Mouse (Mus musculus) testis, postnatal 10 days (tissue): ENCODE data around the gene Sf1.
A peak's percentile ranks its signal among the peaks of the same experiment; 100 is the strongest.

Experiments
- DNase-seq: peaks from one replicate; pipeline ENCODE4 v3.0.0; 2021; ENCODE audit warnings: low spot score

The Sf1 gene

DNA sequence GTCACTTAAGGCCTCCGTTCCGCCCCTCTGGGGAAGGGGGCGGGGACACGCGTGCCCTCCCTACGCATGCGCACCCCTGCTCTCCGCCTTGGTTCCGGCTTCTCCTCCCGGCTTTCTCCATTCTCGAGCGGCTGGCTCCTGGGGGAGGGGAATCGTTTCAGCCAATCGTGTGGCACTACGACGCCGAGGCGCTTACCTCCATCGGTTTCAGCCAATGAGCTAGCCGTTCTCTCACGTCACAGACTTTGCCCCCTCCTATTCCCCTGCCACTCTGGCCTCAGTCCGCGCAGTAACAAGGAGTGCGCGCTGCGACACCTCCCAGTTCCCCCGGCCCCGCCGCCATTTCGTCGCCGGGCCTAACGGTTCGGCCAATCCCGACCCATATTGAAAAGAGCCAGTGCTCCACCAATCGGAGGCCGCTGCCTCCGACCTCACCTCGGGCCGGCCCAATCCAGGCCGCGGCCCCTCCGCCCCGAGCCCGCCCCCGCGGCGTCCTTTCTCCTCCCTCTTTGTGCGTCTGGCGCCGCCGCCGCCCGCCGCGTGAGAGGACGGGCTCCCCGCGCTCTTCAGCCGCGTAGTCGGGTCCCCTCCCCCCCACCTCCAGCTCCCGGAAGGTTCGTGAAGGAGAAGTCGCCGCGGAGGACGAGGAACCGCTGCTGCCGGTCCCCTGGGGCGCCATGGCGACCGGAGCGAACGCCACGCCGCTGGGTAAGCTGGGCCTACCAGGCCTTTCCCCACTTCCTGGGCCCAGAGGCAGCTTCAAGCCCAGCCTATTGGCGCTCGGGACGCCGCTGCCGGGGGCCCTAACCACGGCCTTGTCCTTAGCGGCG is at the start of gene Sf1:
Gene Sf1 (plus strand): TSS at position 280 of the 830 bp plus-strand sequence.
- peak; percentile 99 for DNase-seq

- no peak for DNase-seq
These were observed 49.7 kb upstream of the Sf1 start for GRCm38 (mm10) chr19:6313796-6314195.

- DNase-seq: no peak
These were observed 49.0 kb upstream of the Sf1 start for GRCm38 (mm10) chr19:6314513-6314912.

DNA sequence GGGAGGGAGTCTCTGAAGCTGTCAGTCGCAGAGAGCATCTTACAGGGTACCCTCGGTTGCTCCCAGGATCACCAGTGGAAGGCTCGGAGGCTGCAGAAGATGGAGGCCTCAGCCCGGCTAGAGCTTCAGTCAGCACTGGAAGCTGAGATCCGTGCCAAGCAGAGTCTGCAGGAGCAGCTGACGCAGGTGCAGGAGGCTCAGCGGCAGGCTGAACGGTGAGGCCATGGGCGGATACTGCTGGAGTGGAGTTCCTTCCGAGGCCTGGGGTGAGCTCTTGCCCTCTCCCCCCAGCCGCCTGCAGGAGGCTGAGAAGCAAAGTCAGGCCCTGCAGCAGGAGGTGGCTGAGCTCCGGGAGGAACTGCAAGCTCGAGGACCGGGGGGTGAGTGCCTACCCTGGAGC is 47.9 kb upstream of the Sf1 start:
- DNase-seq: no peak

- no peak for DNase-seq
These were observed 45.3 kb upstream of the Sf1 start for GRCm38 (mm10) chr19:6318145-6318544.

- no peak for DNase-seq
These were observed 42.1 kb upstream of the Sf1 start for GRCm38 (mm10) chr19:6321358-6321757.

DNA sequence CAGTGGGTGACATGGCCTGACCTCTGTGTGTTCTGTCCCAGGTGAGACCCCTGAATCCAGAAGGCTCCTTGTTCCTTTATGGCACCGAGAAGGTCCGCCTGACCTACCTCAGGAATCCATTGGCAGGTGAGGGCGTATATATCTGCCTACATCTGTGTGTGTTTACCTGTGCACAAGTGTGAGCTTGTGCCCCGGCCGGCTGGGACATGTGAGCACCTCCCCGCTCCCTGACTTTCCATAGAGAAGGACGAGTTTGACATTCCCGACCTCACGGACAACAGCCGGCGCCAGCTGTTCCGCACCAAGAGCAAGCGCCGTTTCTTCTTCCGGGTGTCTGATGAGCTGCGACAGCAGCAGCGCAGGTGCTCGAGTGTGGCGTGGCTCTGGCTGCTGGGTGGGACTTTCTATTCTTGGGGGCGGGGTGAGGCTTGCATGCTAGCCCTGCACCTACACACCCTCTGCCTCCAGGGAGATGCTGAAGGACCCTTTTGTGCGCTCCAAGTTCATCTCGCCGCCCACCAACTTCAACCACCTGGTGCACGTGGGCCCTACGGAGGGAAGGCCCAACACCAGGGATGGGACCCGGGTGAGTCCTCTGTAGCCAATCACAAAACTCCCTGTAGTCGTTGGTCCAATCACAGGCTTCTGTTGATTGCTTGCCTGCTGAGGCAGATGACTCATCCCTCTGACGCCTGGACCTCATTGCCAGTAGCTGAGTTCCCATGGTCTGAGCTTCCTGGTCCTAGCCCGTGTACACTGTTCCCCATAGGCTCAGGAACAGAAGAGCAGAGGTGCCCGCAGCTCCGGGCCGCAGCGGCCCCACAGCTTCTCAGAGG is 41.5 kb upstream of the Sf1 start:
- DNase-seq: no peak

GRCm38 (mm10) chr19:6324751-6325150 is 38.7 kb upstream of the Sf1 start:
- no peak for DNase-seq

DNA sequence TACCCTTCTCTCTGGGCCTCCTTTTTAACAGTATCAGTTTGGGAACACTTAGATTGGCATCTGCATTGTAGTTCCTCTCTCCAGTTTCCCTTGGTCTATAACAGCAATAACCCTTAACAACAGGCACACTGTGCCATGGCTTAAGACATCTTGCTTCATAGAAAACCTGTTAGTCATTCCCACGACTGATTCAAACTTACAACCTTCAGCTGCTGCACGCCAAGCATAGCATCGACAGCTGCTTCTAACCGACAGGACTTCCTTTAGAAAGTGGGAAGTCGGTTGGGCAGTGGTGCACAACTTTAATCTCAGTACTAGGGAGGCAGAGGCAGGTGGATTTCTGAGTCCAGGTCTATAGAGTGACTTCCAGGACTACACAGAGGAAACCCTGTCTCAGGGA is 32.3 kb upstream of the Sf1 start:
- DNase-seq: no peak

GRCm38 (mm10) chr19:6331719-6332516 is 31.6 kb upstream of the Sf1 start:
- peak; percentile 72 for DNase-seq

DNA sequence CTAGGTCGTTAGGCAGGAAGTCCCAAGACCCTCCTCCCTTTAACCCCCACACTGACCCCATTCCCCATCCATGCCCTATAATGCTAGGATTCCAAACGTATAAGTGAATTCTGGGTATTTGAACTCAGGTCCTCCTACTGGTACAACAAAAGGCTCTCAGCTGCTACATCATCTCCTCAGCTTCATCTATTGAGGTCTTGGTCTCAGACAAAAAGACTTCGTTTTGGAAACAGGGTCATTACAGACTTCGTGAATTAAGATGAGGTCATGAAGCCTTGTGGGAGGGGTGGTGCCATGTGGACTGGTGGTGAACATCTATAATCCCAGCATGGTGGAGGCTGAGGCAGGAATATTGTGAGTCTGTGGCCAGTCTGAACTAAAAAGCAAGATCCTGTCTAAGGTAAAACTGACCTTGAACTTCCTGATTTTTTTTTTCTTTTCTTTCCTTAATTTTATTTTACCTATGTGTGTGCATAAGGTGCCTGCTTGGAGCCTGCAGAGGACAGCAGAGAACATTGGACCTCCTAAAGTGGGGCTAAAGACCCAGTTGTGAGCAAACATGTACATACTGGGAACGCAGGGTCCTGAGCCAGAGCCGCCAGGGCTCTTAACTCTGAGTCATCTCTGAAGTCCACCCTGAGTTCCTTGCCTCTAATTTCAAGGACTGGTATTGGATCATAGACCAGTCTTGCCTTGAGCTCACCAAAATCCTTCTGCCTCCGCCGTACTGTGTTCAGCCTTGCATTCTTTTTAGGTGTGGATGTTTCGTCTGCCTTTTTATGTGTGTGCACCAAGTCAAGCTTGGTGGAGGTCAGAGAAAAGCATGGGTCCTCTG is 29.5 kb upstream of the Sf1 start:
- DNase-seq: no peak

GRCm38 (mm10) chr19:6334673-6335457 is 28.6 kb upstream of the Sf1 start, which contains the start of gene Men1:
Gene Men1, plus strand, starts transcription at chr19:6334979.
- peak; percentile 94 for DNase-seq

DNA sequence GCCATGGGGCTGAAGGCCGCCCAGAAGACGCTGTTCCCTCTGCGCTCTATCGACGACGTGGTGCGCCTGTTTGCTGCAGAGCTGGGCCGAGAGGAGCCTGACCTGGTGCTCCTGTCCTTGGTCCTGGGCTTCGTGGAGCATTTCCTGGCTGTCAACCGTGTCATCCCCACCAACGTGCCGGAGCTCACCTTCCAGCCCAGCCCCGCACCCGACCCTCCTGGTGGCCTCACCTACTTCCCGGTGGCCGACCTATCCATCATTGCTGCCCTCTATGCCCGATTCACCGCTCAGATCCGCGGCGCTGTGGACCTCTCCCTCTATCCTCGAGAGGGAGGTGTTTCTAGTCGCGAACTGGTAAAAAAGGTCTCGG is 28.0 kb upstream of the Sf1 start:
- DNase-seq: peak; percentile 65

DNA sequence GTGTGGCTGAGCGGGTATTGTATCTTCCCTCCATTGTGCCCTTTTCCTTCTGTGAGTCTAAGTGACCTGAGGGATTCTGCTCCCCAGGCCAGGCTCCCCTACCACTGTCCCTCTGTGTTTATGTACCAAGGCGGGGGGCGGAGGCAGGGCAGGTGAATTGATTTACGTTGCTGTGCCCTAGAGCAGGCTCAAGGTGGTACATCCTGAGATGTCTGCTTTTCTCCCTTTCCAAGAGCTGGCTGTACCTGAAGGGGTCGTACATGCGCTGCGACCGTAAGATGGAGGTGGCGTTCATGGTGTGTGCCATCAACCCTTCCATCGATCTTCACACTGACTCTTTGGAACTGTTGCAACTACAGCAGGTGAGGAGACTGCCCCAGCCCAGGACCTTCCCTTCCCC is 26.6 kb upstream of the Sf1 start:
- DNase-seq: no peak

GRCm38 (mm10) chr19:6338171-6338570 is 25.3 kb upstream of the Sf1 start:
- no peak for DNase-seq

DNA sequence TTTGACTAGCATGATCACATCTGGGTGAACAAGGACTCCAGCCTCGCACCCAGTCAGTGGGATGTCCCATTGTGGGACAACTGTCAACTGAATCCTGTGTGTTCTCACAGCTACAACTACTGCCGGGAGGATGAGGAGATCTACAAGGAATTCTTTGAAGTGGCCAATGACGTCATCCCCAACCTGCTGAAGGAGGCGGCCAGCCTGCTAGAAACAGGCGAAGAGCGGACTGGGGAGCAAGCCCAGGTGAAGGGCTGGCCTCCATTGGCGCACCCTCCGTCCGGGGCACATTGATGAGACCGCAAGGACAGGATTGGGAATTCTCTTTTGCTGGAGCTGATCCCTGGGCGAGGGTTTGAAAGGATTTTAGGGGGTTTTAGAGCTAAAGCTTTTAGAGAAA is 24.8 kb upstream of the Sf1 start:
- DNase-seq: no peak

DNA sequence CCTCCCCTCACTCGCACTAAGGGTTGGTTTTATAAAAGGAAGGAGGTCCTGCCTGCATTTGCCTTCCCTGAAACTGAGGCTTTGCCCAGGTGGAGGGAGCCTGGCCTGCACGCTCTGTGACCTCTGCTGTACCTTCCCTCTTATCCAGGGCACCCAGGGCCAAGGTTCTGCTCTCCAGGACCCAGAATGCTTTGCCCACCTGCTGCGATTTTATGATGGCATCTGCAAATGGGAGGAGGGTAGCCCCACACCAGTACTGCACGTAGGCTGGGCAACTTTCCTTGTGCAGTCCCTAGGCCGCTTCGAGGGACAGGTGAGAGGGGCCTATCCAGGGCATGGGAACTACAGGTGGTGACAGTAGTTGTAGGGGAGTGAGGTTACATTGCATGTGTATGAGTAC is 24.3 kb upstream of the Sf1 start:
- DNase-seq: no peak

DNA sequence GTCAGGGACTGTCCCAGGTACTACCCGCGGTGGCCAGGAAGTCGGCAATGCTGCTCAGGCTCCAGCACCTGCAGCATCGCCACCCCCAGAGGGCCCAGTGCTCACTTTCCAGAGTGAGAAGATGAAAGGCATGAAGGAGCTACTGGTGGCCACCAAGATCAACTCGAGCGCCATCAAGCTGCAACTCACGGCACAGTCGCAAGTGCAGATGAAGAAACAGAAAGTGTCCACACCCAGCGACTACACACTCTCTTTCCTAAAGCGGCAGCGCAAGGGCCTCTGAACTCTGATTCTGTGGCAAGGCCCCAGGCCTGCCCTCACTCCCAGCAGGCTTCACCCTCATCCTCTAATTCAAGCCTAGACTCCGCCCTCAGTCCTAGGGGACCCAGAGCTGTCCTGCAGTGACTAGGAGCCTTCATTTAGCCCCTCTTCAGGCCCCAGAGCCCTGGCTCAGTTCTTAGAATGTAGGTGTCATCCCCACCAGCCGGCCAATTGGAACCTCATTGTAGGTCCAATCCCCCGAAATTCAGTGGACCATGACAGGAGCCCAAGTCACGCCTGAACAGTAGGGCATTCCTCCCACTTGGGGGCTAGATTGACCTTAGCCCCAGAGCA is 23.5 kb upstream of the Sf1 start:
- DNase-seq: no peak

DNA sequence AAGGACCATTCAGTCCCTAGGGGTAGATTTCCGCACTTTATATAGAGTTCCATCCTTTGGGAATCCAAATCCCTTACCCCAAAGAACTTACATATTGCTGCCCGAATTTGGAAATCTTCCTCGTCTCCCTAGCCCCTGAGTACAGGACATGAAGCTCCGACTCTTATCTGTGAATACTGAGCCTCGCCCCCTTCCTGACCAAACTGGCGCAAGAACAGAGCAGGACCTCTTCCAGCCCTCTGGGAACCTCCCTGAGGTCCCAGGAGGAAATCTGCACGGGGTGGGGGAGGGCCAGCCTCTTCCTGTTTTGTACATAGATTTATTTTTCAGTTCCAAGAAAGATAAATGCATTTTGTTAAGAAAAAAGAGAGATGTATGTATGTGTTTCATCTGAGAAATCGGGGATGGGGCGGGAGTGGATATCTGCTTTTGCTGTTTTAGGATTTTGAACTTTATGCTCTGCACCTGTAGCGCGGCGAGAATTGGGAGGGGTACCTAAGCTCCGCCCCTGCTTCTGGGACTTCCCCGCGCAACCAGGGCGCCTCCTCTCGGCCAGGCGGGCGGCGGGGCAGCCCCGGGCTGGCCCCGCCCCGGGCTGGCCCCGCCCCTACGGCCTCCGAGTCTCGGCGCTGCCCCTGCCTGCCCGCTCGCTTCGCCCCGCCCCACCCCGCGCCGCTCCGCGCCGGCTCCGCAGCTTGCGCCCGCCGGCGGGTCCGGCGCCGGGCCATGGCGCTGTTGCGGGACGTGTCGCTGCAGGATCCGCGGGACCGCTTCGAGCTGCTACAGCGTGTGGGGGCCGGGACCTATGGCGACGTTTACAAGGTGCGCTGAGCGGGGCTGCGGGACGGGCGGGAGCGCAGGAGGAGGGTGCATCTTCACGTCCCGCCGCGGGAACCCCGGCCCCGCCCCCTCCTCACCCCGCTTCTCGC is 22.7 kb upstream of the Sf1 start, which contains the start of gene Map4k2:
Gene Map4k2 (plus strand): TSS at position 612 of the 929 bp plus-strand sequence.
- peak; percentile 93 for DNase-seq
